Mouse (Mus musculus): ENCODE data around the gene Gm10024. TPM values are rescaled to one million over a fixed set of nuclear protein-coding genes. Genes with fewer than 3 reads are reported as not detected.

Gene Gm10024
- polyA plus RNA-seq, 1 experiment = not detected

- H3K79me3 ChIP-seq (ENCODE audit: low read depth) = no peaks in the 10 kb centered on the region
- peaks cover 31% of the 10 kb centered on the region for H3K27me3 ChIP-seq (ENCODE audit: control insufficient read depth, insufficient read depth, insufficient read length)
- H3K79me2 ChIP-seq (ENCODE audit: control insufficient read depth, insufficient read depth) = no peaks in the 10 kb centered on the region
- no peak for TF ChIP-seq CTCF (IDR thresholded peaks at IDR 0.05; ENCODE audit: control insufficient read depth, insufficient read depth, insufficient read length)
- TF ChIP-seq MYOG (IDR thresholded peaks at IDR 0.05; ENCODE audit: control insufficient read depth, extremely low read depth, insufficient read length) = no peak
- no peak for TF ChIP-seq CEBPB (IDR thresholded peaks at IDR 0.05; ENCODE audit: low read depth)
- no peak for TF ChIP-seq MAX (IDR thresholded peaks at IDR 0.05)
- H3K36me3 ChIP-seq (ENCODE audit: control insufficient read depth, insufficient read depth) = no peaks in the 10 kb centered on the region
- no peak overlapping the region for H3ac ChIP-seq (ENCODE audit: control insufficient read depth, insufficient read length, low read depth)
- H3K4me3 ChIP-seq (ENCODE audit: insufficient read depth, poor library complexity, severe bottlenecking) = no peak overlapping the region
Observed at GRCm38 (mm10) chr10:77673765-77674164, 37.5 kb upstream of the Gm10024 start.

GRCm38 (mm10) chr10:77677562-77677961, 33.7 kb upstream of the Gm10024 start:
- no peak overlapping the region for H3ac ChIP-seq (ENCODE audit: control insufficient read depth, insufficient read length, low read depth)
- H3K4me3 ChIP-seq (ENCODE audit: insufficient read depth, poor library complexity, severe bottlenecking) = no peak overlapping the region
- no peaks in the 10 kb centered on the region for H3K36me3 ChIP-seq (ENCODE audit: control insufficient read depth, insufficient read depth)
- H3K27me3 ChIP-seq (ENCODE audit: control insufficient read depth, insufficient read depth, insufficient read length) = peaks cover 49% of the 10 kb centered on the region
- no peaks in the 10 kb centered on the region for H3K79me3 ChIP-seq (ENCODE audit: low read depth)
- H3K79me2 ChIP-seq (ENCODE audit: control insufficient read depth, insufficient read depth) = no peaks in the 10 kb centered on the region
- no peak for TF ChIP-seq FOSL1 (IDR thresholded peaks at IDR 0.05; ENCODE audit: insufficient read depth, low read length, poor library complexity, severe bottlenecking)

- Histone ChIP-seq H3K36me3 (ENCODE audit: control insufficient read depth, insufficient read depth) (no peaks in the 10 kb centered on the region), H3K4me3 (ENCODE audit: insufficient read depth, poor library complexity, severe bottlenecking) (no peak overlapping the region), H3K79me3 (ENCODE audit: low read depth) (no peaks in the 10 kb centered on the region), H3K27me3 (ENCODE audit: control insufficient read depth, insufficient read depth, insufficient read length) (peaks cover 74% of the 10 kb centered on the region), H3ac (ENCODE audit: control insufficient read depth, insufficient read length, low read depth) (no peak overlapping the region), H3K79me2 (ENCODE audit: control insufficient read depth, insufficient read depth) (no peaks in the 10 kb centered on the region)
- TF ChIP-seq MYOG (IDR thresholded peaks at IDR 0.05; ENCODE audit: control insufficient read depth, extremely low read depth, insufficient read length) (no peak), FOSL1 (IDR thresholded peaks at IDR 0.05; ENCODE audit: insufficient read depth, low read length, poor library complexity, severe bottlenecking) (no peak), USF1 (IDR thresholded peaks at IDR 0.05; ENCODE audit: low read depth) (no peak), MYOD1 (IDR thresholded peaks at IDR 0.05; ENCODE audit: control insufficient read depth, insufficient read length, low read depth) (no peak), CTCF (IDR thresholded peaks at IDR 0.05; ENCODE audit: control insufficient read depth, insufficient read depth, insufficient read length) (no peak), MAX (IDR thresholded peaks at IDR 0.05) (no peak), CEBPB (IDR thresholded peaks at IDR 0.05; ENCODE audit: low read depth) (no peak)
Observed at GRCm38 (mm10) chr10:77682994-77683393, 28.3 kb upstream of the Gm10024 start.

- Histone ChIP-seq H3ac (ENCODE audit: control insufficient read depth, insufficient read length, low read depth) (no peak overlapping the region), H3K27me3 (ENCODE audit: control insufficient read depth, insufficient read depth, insufficient read length) (peaks cover 75% of the 10 kb centered on the region), H3K79me3 (ENCODE audit: low read depth) (no peaks in the 10 kb centered on the region), H3K36me3 (ENCODE audit: control insufficient read depth, insufficient read depth) (no peaks in the 10 kb centered on the region), H3K4me3 (ENCODE audit: insufficient read depth, poor library complexity, severe bottlenecking) (no peak overlapping the region), H3K79me2 (ENCODE audit: control insufficient read depth, insufficient read depth) (no peaks in the 10 kb centered on the region)
- TF ChIP-seq MAX (IDR thresholded peaks at IDR 0.05) (no peak), FOSL1 (IDR thresholded peaks at IDR 0.05; ENCODE audit: insufficient read depth, low read length, poor library complexity, severe bottlenecking) (no peak), USF1 (IDR thresholded peaks at IDR 0.05; ENCODE audit: low read depth) (no peak), CTCF (IDR thresholded peaks at IDR 0.05; ENCODE audit: control insufficient read depth, insufficient read depth, insufficient read length) (no peak), CEBPB (IDR thresholded peaks at IDR 0.05; ENCODE audit: low read depth) (no peak), MYOD1 (IDR thresholded peaks at IDR 0.05; ENCODE audit: control insufficient read depth, insufficient read length, low read depth) (no peak), MYOG (IDR thresholded peaks at IDR 0.05; ENCODE audit: control insufficient read depth, extremely low read depth, insufficient read length) (no peak)
Observed at GRCm38 (mm10) chr10:77684181-77684580, 27.1 kb upstream of the Gm10024 start.

- TF ChIP-seq CTCF (IDR thresholded peaks at IDR 0.05; ENCODE audit: control insufficient read depth, insufficient read depth, insufficient read length) = no peak
- Histone ChIP-seq H3K4me3 (ENCODE audit: insufficient read depth, poor library complexity, severe bottlenecking) (no peak within 1 kb of the TSS), H3K27me3 (ENCODE audit: control insufficient read depth, insufficient read depth, insufficient read length) (peaks cover 91% of the 10 kb centered on the region)
Observed at GRCm38 (mm10) chr10:77685895-77686664, 25.2 kb upstream of the Gm10024 start, which contains the start of gene Tspear. TSS of gene Tspear (plus strand) at chr10:77686569.

GRCm38 (mm10) chr10:77687021-77687420, 24.2 kb upstream of the Gm10024 start:
- TF ChIP-seq CTCF (IDR thresholded peaks at IDR 0.05; ENCODE audit: control insufficient read depth, insufficient read depth, insufficient read length) (no peak), CEBPB (IDR thresholded peaks at IDR 0.05; ENCODE audit: low read depth) (no peak)
- Histone ChIP-seq H3K36me3 (ENCODE audit: control insufficient read depth, insufficient read depth) (no peaks in the 10 kb centered on the region), H3ac (ENCODE audit: control insufficient read depth, insufficient read length, low read depth) (no peak overlapping the region), H3K27me3 (ENCODE audit: control insufficient read depth, insufficient read depth, insufficient read length) (peaks cover 95% of the 10 kb centered on the region), H3K79me3 (ENCODE audit: low read depth) (no peaks in the 10 kb centered on the region), H3K4me3 (ENCODE audit: insufficient read depth, poor library complexity, severe bottlenecking) (no peak overlapping the region), H3K79me2 (ENCODE audit: control insufficient read depth, insufficient read depth) (no peaks in the 10 kb centered on the region)

More at GRCm38 (mm10) chr10:77685895-77686664, 25.2 kb upstream of the Gm10024 start, which contains the start of gene Tspear:
- no peaks in the 10 kb centered on the region for H3K79me2 ChIP-seq (ENCODE audit: control insufficient read depth, insufficient read depth)
- no peaks in the 10 kb centered on the region for H3K36me3 ChIP-seq (ENCODE audit: control insufficient read depth, insufficient read depth)
- no peaks in the 10 kb centered on the region for H3K79me3 ChIP-seq (ENCODE audit: low read depth)
- no peak within 1 kb of the TSS for H3ac ChIP-seq (ENCODE audit: control insufficient read depth, insufficient read length, low read depth)
